Mouse (Mus musculus) gastrocnemius, adult 2 months (tissue): ENCODE results near the gene Cyp39a1. TPM values are rescaled to one million over a fixed set of nuclear protein-coding genes. Genes with fewer than 3 reads are reported as not detected.
A peak's percentile ranks its signal among the peaks of the same experiment; 100 is the strongest.

Experiments
- DNase-seq: peaks from one replicate; pipeline ENCODE4 v3.0.0; 2022
- H3K27ac ChIP-seq: fragments of 200-600 bp; 2 replicates; pipeline ENCODE4 v1.8.1; 2022; ENCODE audit warnings: mild to moderate bottlenecking
- H3K4me3 ChIP-seq: fragments of 200-600 bp; 2 replicates; pipeline ENCODE4 v1.8.1; 2022; ENCODE audit warnings: mild to moderate bottlenecking, moderate library complexity
- CTCF ChIP-seq: fragments of 200-600 bp; IDR thresholded peaks from 2 replicates; pipeline ENCODE4 v1.8.1; 2022; ENCODE audit warnings: antibody characterized with exemption, mild to moderate bottlenecking, moderate library complexity
- intact Hi-C: fragments of 180-260 bp; cut with DNase I; formaldehyde crosslinking; loops from one replicate; pipeline ENCODE4 v1.15.1; 2025
- total RNA-seq, 2 experiments: library from RNA; stranded (reverse); gene quantifications; 2 replicates each; pipeline ENCODE4 v1.2.3; 2021

Gene Cyp39a1
- total RNA-seq, 2 experiments from 2014 or later = 3.2 to 3.3 TPM

DNA sequence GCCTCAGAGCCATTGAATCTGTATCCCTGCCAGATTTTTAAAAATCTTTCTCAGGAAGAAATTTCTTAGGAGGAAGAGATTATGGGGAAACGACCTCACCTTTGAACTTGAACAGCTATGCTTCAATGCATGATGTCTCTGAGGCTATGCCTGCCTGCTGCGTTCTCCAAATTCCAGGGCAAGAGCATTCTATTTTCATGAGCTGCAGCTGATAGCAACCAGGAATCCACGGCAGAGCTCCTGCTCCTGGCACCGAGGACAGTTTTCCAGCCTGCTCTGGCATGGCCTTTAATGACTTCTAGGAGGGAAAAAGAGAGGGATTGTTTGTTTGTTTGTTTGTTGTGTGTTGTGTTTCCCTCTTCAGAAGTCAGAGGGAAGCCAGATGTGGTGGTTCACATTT, 77.2 kb downstream of the Cyp39a1 start:
- intact Hi-C loops = no loop called here
- no peak for DNase-seq
- H3K27ac ChIP-seq = no peak overlapping the region
- no peak for TF ChIP-seq CTCF
- no peak overlapping the region for H3K4me3 ChIP-seq

DNA sequence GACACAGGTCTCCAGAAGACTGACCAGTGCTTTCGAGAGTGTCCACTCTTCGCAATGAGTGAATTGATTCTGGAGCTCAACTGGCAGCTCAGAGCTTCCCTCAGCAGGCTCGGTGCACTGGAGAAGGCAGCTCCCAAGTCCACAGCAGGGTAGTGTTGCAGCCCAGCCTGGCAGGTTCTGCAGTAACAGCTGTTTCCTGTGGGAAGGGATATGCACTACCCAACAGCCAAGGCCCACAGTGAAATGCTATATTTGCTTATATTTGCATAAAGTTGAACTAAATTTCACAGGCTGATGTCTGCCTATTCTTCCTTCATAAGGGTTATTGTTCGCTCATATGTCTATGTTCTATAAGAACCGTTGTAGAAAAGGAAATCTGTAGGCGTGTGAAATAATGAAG, 83.9 kb downstream of the Cyp39a1 start:
- no peak for DNase-seq
- no peak overlapping the region for H3K27ac ChIP-seq
- TF ChIP-seq CTCF = no peak
- intact Hi-C loops = no loop called here
- no peak overlapping the region for H3K4me3 ChIP-seq

DNA sequence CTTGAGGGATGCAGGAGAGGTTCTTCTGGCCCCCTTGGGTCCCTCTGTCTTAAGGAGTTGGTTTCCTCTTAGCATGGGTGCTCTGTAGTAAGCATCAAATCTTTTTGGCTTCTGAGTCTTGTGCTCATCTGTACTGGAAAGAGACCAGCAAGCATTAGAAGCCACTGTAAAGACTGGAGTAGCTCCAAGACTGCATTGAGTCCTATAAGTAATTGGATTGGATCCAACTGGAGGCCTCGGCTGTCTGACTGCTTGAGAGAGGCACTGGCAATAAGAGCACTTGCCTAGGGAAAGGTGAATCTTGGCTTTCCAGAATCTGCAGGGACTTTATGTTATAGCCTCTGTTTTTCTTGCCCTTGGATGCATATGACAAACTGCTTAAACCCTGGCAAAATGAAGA, 85.6 kb downstream of the Cyp39a1 start:
- Histone ChIP-seq H3K27ac (no peak overlapping the region), H3K4me3 (no peak overlapping the region)
- TF ChIP-seq CTCF = no peak
- intact Hi-C loops = no loop called here
- no peak for DNase-seq

DNA sequence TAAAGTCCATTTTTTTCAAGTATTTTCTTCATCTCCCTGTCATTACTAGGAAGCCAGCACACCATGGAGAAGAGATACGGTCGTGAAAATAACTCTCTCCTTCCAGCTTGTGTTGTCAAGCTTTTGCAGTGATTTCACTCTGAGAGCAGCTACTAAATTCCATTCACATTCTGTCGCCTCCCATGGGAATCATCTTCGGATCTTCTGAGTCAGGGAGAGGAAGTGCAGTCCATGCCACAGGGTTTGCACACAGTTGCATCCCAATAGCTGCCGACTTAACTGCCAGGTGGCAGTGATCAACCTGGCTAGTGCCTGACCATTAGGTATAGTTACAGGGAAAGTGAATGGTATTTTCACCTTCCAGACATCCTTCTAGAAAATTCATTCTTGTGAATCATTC, 87.5 kb downstream of the Cyp39a1 start:
- intact Hi-C loops = no loop called here
- Histone ChIP-seq H3K27ac (no peak overlapping the region), H3K4me3 (no peak overlapping the region)
- no peak for TF ChIP-seq CTCF
- no peak for DNase-seq

DNA sequence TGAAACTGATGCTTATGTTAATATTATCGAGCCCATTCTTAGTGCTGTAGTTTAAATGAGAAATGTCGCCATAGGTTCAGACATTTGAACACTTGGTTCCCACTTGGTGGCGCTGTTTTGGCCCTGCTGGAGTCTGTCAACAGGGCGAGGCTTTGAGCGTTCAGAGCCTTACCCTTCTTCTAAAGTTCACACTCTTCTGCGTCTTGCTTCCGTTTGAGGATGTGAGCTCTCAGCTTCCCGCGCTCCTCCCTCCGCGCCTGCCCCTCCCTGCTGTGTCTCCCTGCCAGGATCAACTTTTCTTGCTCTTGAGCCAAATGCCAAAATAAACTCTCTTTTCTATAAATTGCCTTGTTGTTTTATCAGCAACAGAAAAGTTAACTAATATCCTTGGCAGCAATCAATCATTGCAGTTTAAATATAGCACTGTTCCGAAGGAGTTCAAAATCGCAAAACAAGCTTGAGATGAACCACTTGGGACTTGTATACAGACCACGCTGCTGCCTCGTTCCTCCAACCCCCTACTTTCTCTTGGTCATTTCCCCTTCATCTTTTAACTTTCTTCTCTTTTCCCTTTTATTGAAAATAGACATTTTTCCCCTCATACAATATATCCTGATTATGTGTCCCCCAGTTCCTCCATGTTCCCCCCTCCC, 91.5 kb downstream of the Cyp39a1 start:
- DNase-seq = peak; percentile 45
- intact Hi-C loops = no loop called here
- peak; percentile 41 for TF ChIP-seq CTCF
- H3K4me3 ChIP-seq = peak overlapping the region; percentile 2; the same call in 1 of the 2 replicates
- H3K27ac ChIP-seq = peak overlapping the region; percentile 16

DNA sequence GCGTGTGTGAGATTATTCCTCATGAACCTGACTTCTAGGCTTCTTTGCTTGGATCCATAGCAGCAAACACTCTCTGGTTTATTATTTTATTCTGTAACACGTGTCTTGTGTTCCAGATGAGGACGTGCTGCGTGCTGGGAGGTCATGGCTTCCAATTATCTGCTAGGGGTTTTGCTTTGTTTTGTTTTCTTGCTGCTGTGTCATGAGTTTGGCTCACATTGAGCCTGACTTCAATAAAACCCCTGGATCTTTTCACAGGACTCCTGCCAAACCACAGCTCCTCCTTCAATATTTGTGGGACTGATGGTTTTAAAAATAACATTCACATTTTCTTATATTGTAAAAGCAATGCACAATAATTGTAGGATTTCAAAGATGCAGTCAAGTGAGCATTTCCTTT, 117.3 kb downstream of the Cyp39a1 start:
- DNase-seq = peak; percentile 25
- no peak for TF ChIP-seq CTCF
- no peak overlapping the region for H3K4me3 ChIP-seq
- H3K27ac ChIP-seq = peak overlapping the region; percentile 67
- intact Hi-C loops = no loop called here

DNA sequence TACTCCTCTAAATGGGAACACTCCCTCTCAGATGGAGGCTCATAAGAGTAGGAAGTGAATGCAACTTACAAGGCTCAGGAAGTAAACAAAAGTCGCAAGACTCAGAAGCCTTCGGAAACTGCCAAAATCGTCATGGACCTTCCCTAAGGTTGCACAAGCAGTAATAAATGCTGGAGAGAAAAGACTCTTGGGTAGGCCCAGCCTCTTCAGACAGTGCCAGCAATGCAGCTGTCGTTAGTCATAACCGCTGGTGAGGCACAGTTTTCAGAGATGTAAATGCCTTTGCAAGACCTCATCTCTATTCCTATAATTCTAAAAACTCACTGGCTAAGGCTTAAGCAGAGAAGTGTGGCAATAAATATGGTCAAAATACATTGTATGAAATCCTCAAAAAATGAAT, 121.0 kb downstream of the Cyp39a1 start:
- DNase-seq = no peak
- intact Hi-C loops = no loop called here
- no peak for TF ChIP-seq CTCF
- Histone ChIP-seq H3K4me3 (no peak overlapping the region), H3K27ac (no peak overlapping the region)

DNA sequence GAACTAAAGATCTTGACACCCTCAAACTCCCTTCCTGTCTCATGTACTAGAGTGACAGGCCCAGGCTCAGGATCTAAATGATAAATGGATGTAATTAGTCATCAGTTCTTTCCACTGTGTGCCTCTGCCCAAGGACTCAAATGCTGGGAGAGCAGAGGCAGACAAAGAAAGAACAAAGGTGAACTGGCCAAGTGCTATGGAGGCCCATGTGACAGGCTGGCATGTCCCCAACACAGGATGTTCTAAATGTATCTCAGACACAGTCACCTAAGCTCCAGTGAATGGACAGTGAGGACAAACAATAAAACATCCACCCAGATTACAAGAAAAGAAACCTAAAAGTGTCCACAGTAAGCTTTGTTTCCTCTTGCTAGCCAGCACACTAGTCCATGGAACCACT, 122.2 kb downstream of the Cyp39a1 start:
- no peak for TF ChIP-seq CTCF
- DNase-seq = no peak
- intact Hi-C loops = no loop called here
- no peak overlapping the region for H3K27ac ChIP-seq
- H3K4me3 ChIP-seq = no peak overlapping the region

DNA sequence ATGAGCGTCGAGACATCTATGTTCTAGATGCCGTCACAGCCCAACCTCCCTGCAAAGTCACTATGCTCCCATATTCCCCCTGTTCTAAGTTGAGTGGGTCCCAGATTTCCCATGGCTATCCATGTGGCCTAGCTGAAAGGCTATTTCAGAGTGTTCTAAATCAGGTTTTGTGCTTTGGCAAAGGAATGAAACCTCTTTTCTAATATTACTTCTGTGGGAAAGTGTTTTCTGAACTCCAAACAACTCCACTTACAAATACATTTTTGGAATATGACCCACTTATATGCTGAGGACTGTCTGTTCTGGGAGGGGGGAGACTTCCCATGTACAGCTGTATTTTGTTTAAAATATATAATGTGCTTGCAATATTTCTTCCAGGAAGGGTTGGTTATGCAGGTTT, 124.5 kb downstream of the Cyp39a1 start:
- no peak for DNase-seq
- intact Hi-C loops = no loop called here
- no peak overlapping the region for H3K4me3 ChIP-seq
- no peak overlapping the region for H3K27ac ChIP-seq
- no peak for TF ChIP-seq CTCF

DNA sequence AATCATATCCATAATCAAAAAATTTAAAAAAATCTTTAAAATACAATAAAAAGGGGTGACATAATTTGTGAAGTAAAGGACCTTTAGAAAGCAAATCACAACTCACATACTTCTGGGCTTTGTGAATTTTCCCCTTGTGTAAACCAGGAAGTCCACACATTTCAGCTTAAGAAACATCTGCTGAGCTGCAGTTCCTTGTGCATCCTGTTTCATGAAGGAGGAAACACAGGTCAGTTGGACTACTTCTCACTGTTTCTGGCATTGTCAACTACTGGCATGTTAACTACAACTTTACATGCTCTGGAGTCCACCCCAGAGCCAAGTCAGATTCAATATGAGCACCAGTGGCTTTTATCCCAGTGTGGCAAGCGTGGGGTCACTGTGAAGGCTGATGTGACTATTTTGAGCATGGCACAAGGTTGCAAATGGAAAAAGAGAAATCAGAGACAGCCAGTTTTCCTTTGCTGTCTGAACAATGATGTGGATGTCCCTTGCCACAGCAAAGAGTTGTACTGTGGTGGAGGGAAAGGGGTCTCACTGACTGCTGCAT, 127.6 kb downstream of the Cyp39a1 start:
- peak overlapping the region; percentile 54 for H3K27ac ChIP-seq
- TF ChIP-seq CTCF = no peak
- no peak overlapping the region for H3K4me3 ChIP-seq
- intact Hi-C loops = no loop called here
- peak; percentile 36 for DNase-seq

Other genes with a start within 250 kb of the Cyp39a1 start
- gene Mep1a, start 164.6 kb upstream of the Cyp39a1 start, total RNA-seq = not detected
- not detected for gene Ankrd66, start 123.8 kb upstream of the Cyp39a1 start, total RNA-seq
- 10 to 100 TPM; 21.5 to 40.7 TPM for gene Pla2g7, start 99.3 kb upstream of the Cyp39a1 start, total RNA-seq
- gene Tdrd6, start 37.1 kb upstream of the Cyp39a1 start, total RNA-seq = under 1 TPM; 0.03 TPM
- 1 to 10 TPM; 5.8 to 7.2 TPM for gene Slc25a27, start 211 bp upstream of the Cyp39a1 start, total RNA-seq
- gene Rcan2, start 133.9 kb downstream of the Cyp39a1 start, total RNA-seq = 10 to 100 TPM; 40.3 to 80.7 TPM